Mouse (Mus musculus) duodenum, adult 2 months (tissue): ENCODE measurements around the gene Dnmt3l. TPM values are rescaled to one million over a fixed set of nuclear protein-coding genes. Genes with fewer than 3 reads are reported as not detected.

ENCODE experiments used
- polyA plus RNA-seq: library from polyadenylated mRNA; depleted of rRNA; stranded (reverse); fragments of >200 nt; gene quantifications from 2 replicates; pipeline ENCODE4 v1.2.3, GENCODE M21; 2012; ENCODE audit warnings: low replicate concordance; rRNA removed

Gene Dnmt3l
- 0.21 and 0.59 TPM in 2 replicates for polyA plus RNA-seq

GRCm38 (mm10) chr10:78041647-78042046, at the start of gene Dnmt3l:
Dnmt3l (plus strand) TSS chr10:78041947.

GRCm38 (mm10) chr10:78009945-78010293, 31.8 kb upstream of the Dnmt3l start, which contains the start of gene Pfkl:
Pfkl (minus strand) TSS chr10:78010083.

GRCm38 (mm10) chr10:78043406-78043836, 1.7 kb downstream of the Dnmt3l start, which contains the start of gene Aire:
Aire (minus strand) TSS chr10:78043610.

DNA sequence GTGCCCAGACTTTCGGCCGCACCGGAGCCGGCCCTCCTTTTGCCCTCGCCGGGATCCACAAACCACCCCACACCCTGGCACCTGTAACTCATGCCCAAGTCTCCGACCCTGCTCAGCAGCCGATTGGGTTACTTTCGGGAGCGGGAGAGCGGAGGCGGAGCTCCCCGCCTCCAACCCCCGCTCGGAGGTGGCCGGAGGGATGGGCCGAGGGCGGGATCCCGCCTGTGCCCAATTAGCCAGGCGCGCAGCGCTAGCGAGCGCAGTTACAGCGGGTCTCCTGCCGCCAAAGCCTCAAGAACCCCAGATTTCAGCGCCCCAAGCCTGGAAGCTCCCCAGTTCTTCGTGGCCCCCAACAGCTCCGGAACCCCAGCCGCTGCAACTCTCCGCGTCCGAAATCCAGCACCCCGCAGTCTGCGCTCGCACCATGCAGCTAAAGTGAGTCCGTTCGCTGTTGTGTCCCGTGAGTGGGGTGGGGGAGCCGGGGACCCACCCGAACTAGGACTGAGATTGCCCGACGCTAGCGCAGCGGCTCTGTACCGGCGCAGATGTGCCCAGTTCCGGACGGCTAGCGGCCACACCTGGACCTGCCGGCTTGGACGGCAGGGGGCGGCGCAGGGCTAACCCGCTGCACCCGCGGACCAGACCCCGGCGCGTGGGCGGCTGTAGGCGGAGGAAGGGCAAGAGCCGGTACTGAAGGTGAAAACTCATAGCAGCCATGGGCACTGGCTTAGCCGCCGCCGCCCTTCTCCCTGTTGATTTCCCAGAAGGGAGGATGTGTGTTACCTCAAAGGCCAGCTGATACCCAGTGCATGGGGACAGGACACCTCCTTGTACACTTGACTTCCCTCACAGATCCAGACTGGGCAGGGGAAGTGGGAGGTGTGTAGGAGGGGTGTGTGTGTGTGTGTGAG, 27.6 kb downstream of the Dnmt3l start, which contains the start of gene Icosl:
Gene Icosl (plus strand): TSS at position 202 of the 911 bp plus-strand sequence.

Other genes with a start within 250 kb of the Dnmt3l start
- not detected in 2 replicates for gene Gm9639, start 246.9 kb upstream of the Dnmt3l start, polyA plus RNA-seq
- gene Gm19668, start 242.8 kb upstream of the Dnmt3l start, polyA plus RNA-seq = not detected in 2 replicates
- gene Gm9507, start 230.1 kb upstream of the Dnmt3l start, polyA plus RNA-seq = not detected in 2 replicates
- not detected in 2 replicates for gene Gm2696, start 227.3 kb upstream of the Dnmt3l start, polyA plus RNA-seq
- gene Krtap10-4, start 214.9 kb upstream of the Dnmt3l start, polyA plus RNA-seq = not detected in 2 replicates
- gene Krtap10-10, start 206.0 kb upstream of the Dnmt3l start, polyA plus RNA-seq = not detected in 2 replicates
- not detected in 2 replicates for gene Gm36176, start 195.1 kb upstream of the Dnmt3l start, polyA plus RNA-seq
- gene Gm10318, start 189.1 kb upstream of the Dnmt3l start, polyA plus RNA-seq = 0.27 TPM in 1 of 2 replicates, not detected in the other
- gene Gm3285, start 180.0 kb upstream of the Dnmt3l start, polyA plus RNA-seq = not detected in 2 replicates
- gene Lrrc3, start 139.4 kb upstream of the Dnmt3l start, polyA plus RNA-seq = 6.2 and 6.9 TPM in 2 replicates
- 1.3 and 2.2 TPM in 2 replicates for gene Trpm2, start 71.4 kb upstream of the Dnmt3l start, polyA plus RNA-seq
- gene 1810043G02Rik, start 63.4 kb upstream of the Dnmt3l start, polyA plus RNA-seq = 13.2 and 15.9 TPM in 2 replicates
- 31.3 and 60.7 TPM in 2 replicates for gene Pfkl, start 31.9 kb upstream of the Dnmt3l start, polyA plus RNA-seq
- gene Aire, start 1.7 kb downstream of the Dnmt3l start, polyA plus RNA-seq = 0.36 and 0.49 TPM in 2 replicates
- gene Icosl, start 27.4 kb downstream of the Dnmt3l start, polyA plus RNA-seq = 6.3 and 7.0 TPM in 2 replicates
- gene D10Jhu81e, start 127.8 kb downstream of the Dnmt3l start, polyA plus RNA-seq = 101 and 115 TPM in 2 replicates
- 3.4 and 4.6 TPM in 2 replicates for gene Pwp2, start 143.2 kb downstream of the Dnmt3l start, polyA plus RNA-seq
- 55.8 and 57.1 TPM in 2 replicates for gene Trappc10, start 202.7 kb downstream of the Dnmt3l start, polyA plus RNA-seq